Mouse (Mus musculus) hindbrain, embryonic 10.5 days (tissue): ENCODE data around the gene Pla2g12a. TPM values are rescaled to one million over a fixed set of nuclear protein-coding genes. Genes with fewer than 3 reads are reported as not detected.

Experiments
- DNase-seq: peaks from one replicate; pipeline ENCODE4 v3.0.0-alpha.2; 2017; ENCODE audit warnings: low spot score
- H3K27ac ChIP-seq: fragments of 300-500 bp; sonication (generic); 2 replicates; pipeline ENCODE4 v1.5.1; 2016; ENCODE audit warnings: mild to moderate bottlenecking, moderate library complexity
- H3K27me3 ChIP-seq: fragments of 300-500 bp; sonication (generic); 2 replicates; pipeline ENCODE4 v1.6.1; 2016; ENCODE audit warnings: mild to moderate bottlenecking; ENCODE audit not compliant: poor library complexity, insufficient read depth, severe bottlenecking
- H3K36me3 ChIP-seq: fragments of 300-500 bp; sonication (generic); 2 replicates; pipeline ENCODE4 v1.6.1; 2016; ENCODE audit warnings: mild to moderate bottlenecking, moderate library complexity
- H3K4me1 ChIP-seq: fragments of 300-500 bp; sonication (generic); replicated peaks from 2 replicates; pipeline ENCODE4 v1.6.1; 2016; ENCODE audit warnings: mild to moderate bottlenecking
- H3K4me3 ChIP-seq: fragments of 300-500 bp; sonication (generic); 2 replicates; pipeline ENCODE4 v1.5.1; 2016; ENCODE audit warnings: mild to moderate bottlenecking, moderate library complexity
- H3K9me3 ChIP-seq: fragments of 300-500 bp; sonication (generic); 2 replicates; pipeline ENCODE4 v1.6.1; 2016; ENCODE audit warnings: mild to moderate bottlenecking, moderate library complexity
- WGBS: fragments of 180-500 bp; shearing (Covaris S2); methylation state at CpG from one replicate; pipeline ENCODE4 v1.1.7; 2016; 5-methylcytosine and 5-hydroxymethylcytosine counted together
- polyA plus RNA-seq: library from polyadenylated mRNA; unstranded; fragments of >200 nt; fragmentation: Nextera tagmentation; extraction: Ambion mirVana; gene quantifications from 2 replicates; pipeline ENCODE4 v1.2.1, GENCODE M21; 2016

The Pla2g12a gene
- polyA plus RNA-seq, 1 experiment from 2014 or later = 28.1 TPM

DNA sequence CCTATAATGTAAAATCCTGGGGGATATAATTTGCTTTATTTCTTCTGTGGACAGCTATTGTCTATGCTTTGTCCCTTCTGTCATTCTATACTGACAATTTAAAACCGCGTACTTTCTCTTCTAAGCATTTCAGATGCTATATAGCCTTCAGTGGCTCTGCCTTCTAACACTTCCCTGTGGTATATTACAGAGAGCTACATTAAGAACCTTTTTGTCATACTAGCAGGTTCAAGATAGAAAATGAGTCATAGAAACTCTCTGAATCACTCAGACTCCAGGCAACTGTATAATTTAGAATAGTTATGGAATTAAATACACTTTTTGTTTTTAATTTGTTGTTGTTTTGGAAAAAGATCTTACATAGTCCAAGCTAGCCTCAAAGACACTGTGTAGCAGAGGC lies 62.4 kb downstream of the Pla2g12a start:
- no peaks in the 10 kb centered on the region for H3K36me3 ChIP-seq
- no peak overlapping the region for H3K4me3 ChIP-seq
- no peak for DNase-seq
- H3K4me1 ChIP-seq = no peaks in the 10 kb centered on the region
- no peaks in the 10 kb centered on the region for H3K27me3 ChIP-seq
- WGBS = 94% methylated on average over 2 of the region's 2 CpGs
- no peak overlapping the region for H3K27ac ChIP-seq
- H3K9me3 ChIP-seq = no peaks in the 10 kb centered on the region

DNA sequence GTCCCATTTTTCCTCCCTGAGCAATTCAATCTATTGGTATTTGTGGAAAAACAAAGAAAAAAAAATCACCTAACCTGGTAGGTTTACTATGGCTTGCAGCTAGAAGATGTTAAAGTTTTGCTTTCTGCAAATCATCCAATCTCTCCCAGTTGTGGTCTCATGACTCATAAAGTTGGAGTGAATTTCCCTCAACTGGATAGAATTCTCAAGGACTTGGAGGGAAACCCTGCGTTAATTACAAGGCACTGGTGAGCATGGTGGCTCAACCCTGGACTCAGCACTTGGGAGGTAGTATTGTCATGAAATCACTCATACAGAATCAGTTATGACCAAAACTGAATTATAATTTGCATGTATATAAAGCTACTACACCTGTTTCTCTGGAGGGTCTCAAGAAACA lies 62.9 kb downstream of the Pla2g12a start:
- Histone ChIP-seq H3K4me3 (no peak overlapping the region), H3K36me3 (no peaks in the 10 kb centered on the region), H3K9me3 (no peaks in the 10 kb centered on the region), H3K27ac (no peak overlapping the region), H3K27me3 (no peaks in the 10 kb centered on the region), H3K4me1 (no peaks in the 10 kb centered on the region)
- DNase-seq = no peak
- 98% methylated on average over 1 of the region's 1 CpGs for WGBS

DNA sequence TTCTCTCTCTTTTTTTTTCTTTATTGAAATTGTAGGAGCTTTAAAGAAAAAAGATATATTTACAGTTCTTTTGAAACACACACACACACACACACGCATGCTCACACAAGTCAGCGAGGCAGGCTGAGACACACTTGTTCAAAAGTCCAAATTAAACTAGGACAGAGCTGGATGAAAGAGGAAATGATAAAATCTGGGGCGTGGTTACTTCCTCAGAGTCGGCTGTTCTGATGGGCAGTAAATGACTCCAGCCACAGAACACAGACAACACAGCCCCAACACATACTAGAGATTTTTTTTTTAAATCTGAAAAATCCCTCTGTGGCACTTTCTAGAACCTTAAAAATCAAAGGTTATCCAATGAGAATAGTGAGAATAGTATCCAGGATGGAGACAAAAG lies 65.4 kb downstream of the Pla2g12a start:
- no peak for DNase-seq
- H3K36me3 ChIP-seq = no peaks in the 10 kb centered on the region
- no peak overlapping the region for H3K27ac ChIP-seq
- no peaks in the 10 kb centered on the region for H3K27me3 ChIP-seq
- no peaks in the 10 kb centered on the region for H3K9me3 ChIP-seq
- H3K4me3 ChIP-seq = no peak overlapping the region
- WGBS = 85% methylated on average over 4 of the region's 4 CpGs
- no peaks in the 10 kb centered on the region for H3K4me1 ChIP-seq

Other genes starting within 250 kb of the Pla2g12a start
- 1.3 and 2.4 TPM in 2 replicates for gene Egf, start 123.3 kb upstream of the Pla2g12a start, polyA plus RNA-seq
- not detected in 2 replicates for gene Lrit3, start 74.6 kb upstream of the Pla2g12a start, polyA plus RNA-seq
- 0.09 and 0.14 TPM in 2 replicates for gene Rrh, start 56.0 kb upstream of the Pla2g12a start, polyA plus RNA-seq
- 97.3 and 98.8 TPM in 2 replicates for gene Gar1, start 47.2 kb upstream of the Pla2g12a start, polyA plus RNA-seq
- 0.33 and 0.51 TPM in 2 replicates for gene Cfi, start 42.7 kb upstream of the Pla2g12a start, polyA plus RNA-seq
- gene Casp6, start 22.8 kb downstream of the Pla2g12a start, polyA plus RNA-seq = 74.5 and 77.1 TPM in 2 replicates
- 1.8 and 2.0 TPM in 2 replicates for gene Mcub, start 91.6 kb downstream of the Pla2g12a start, polyA plus RNA-seq
- 34.7 and 38.3 TPM in 2 replicates for gene Sec24b, start 182.9 kb downstream of the Pla2g12a start, polyA plus RNA-seq